Mouse (Mus musculus): Measurements from ENCODE around the gene Slc35d3. TPM values are rescaled to one million over a fixed set of nuclear protein-coding genes. Genes with fewer than 3 reads are reported as not detected.
A peak's percentile ranks its signal among the peaks of the same experiment; 100 is the strongest.

The Slc35d3 gene
- total and polyA plus RNA-seq, 3 experiments = not detected

GRCm38 (mm10) chr10:19804763-19805162, 46.5 kb downstream of the Slc35d3 start:
- no peak overlapping the region for H3K9ac ChIP-seq (ENCODE audit: control insufficient read depth, low read depth, low read length, poor library complexity, severe bottlenecking)
- no peaks in the 10 kb centered on the region for H3K79me2 ChIP-seq (ENCODE audit: control insufficient read depth, insufficient read depth, low read length, poor library complexity)
- peaks cover 0 to 2% of the 10 kb centered on the region in 2 experiments; a peak in 1 of 4 replicates for H3K36me3 ChIP-seq (ENCODE audit: control insufficient read depth in 1 of 2, insufficient read depth in 2 of 2, low read length in 2 of 2)
- no peak overlapping the region for H3K27ac ChIP-seq (ENCODE audit: control insufficient read depth, low read depth, low read length)
- H3K27me3 ChIP-seq (ENCODE audit: control insufficient read depth in 1 of 2, insufficient read depth in 2 of 2, low read length in 2 of 2) = peaks cover 2% of the 10 kb centered on the region in 2 experiments; a peak in 3 of 4 replicates
- no peak for DNase-seq (ENCODE audit: low read depth, low spot score)
- no peaks in the 10 kb centered on the region for H3K9me3 ChIP-seq (replicated peaks; ENCODE audit: insufficient read depth, low read length)
- no peak for TF ChIP-seq ETS1 (IDR thresholded peaks at IDR 0.05; ENCODE audit: low read depth, low read length)
- TF ChIP-seq E2F4 (IDR thresholded peaks at IDR 0.05; ENCODE audit: borderline replicate concordance, low read depth, low read length) = no peak
- no peak for TF ChIP-seq TAL1 (IDR thresholded peaks at IDR 0.05; ENCODE audit: low read length)
- TF ChIP-seq POLR2AphosphoS5 (IDR thresholded peaks at IDR 0.05; ENCODE audit: borderline replicate concordance, low read depth, low read length) = no peak
- no peak for TF ChIP-seq ELF1 (IDR thresholded peaks at IDR 0.05; ENCODE audit: low read depth, low read length)
- TF ChIP-seq SIN3A (IDR thresholded peaks at IDR 0.05; ENCODE audit: low read length) = no peak
- TF ChIP-seq TCF12 (IDR thresholded peaks at IDR 0.05; ENCODE audit: low read depth, low read length) = no peak
- no peak for TF ChIP-seq MEF2A (IDR thresholded peaks at IDR 0.05; ENCODE audit: extremely low read depth, insufficient replicate concordance, low read depth, low read length, poor library complexity, severe bottlenecking)
- TF ChIP-seq MAX (IDR thresholded peaks at IDR 0.05; ENCODE audit: low read length) = no peak
- no peak for TF ChIP-seq MAZ (IDR thresholded peaks at IDR 0.05; ENCODE audit: low read depth, low read length)
- TF ChIP-seq NRF1 (IDR thresholded peaks at IDR 0.05; ENCODE audit: insufficient read depth, low read depth, low read length, poor library complexity, severe bottlenecking) = no peak
- no peak for TF ChIP-seq USF2 (IDR thresholded peaks at IDR 0.05; ENCODE audit: borderline replicate concordance in 1 of 2, insufficient read depth in 1 of 2, low read depth in 1 of 2, low read length in 2 of 2)
- no peak for TF ChIP-seq BHLHE40 (IDR thresholded peaks at IDR 0.05; ENCODE audit: borderline replicate concordance, low read depth, low read length)
- H3K4me3 ChIP-seq (ENCODE audit: control insufficient read depth in 1 of 2, insufficient read depth in 1 of 2, low read depth in 2 of 2, low read length in 2 of 2) = no peak overlapping the region
- H3K4me1 ChIP-seq (ENCODE audit: control insufficient read depth in 1 of 2, insufficient read depth in 2 of 2, low read length in 2 of 2) = peaks cover 4 to 5% of the 10 kb centered on the region in 2 experiments

- Histone ChIP-seq H3K9ac (ENCODE audit: control insufficient read depth, low read depth, low read length, poor library complexity, severe bottlenecking) (no peak overlapping the region), H3K4me3 (ENCODE audit: control insufficient read depth in 1 of 2, insufficient read depth in 1 of 2, low read depth in 2 of 2, low read length in 2 of 2) (peak overlapping the region; percentile 33 to 35; a peak in 3 of 4 replicates), H3K4me1 (ENCODE audit: control insufficient read depth in 1 of 2, insufficient read depth in 2 of 2, low read length in 2 of 2) (peaks cover 4 to 5% of the 10 kb centered on the region in 2 experiments), H3K27ac (ENCODE audit: control insufficient read depth, low read depth, low read length) (no peak overlapping the region), H3K9me3 (replicated peaks; ENCODE audit: insufficient read depth, low read length) (no peaks in the 10 kb centered on the region), H3K36me3 (ENCODE audit: control insufficient read depth in 1 of 2, insufficient read depth in 2 of 2, low read length in 2 of 2) (peaks cover 0 to 2% of the 10 kb centered on the region in 2 experiments; a peak in 1 of 4 replicates), H3K79me2 (ENCODE audit: control insufficient read depth, insufficient read depth, low read length, poor library complexity) (no peaks in the 10 kb centered on the region), H3K27me3 (ENCODE audit: control insufficient read depth in 1 of 2, insufficient read depth in 2 of 2, low read length in 2 of 2) (peaks cover 2% of the 10 kb centered on the region in 2 experiments; a peak in 3 of 4 replicates)
- no peak for TF ChIP-seq MXI1 (IDR thresholded peaks at IDR 0.05; ENCODE audit: low read depth, low read length)
- no peak for TF ChIP-seq TCF12 (IDR thresholded peaks at IDR 0.05; ENCODE audit: low read depth, low read length)
- TF ChIP-seq ELF1 (IDR thresholded peaks at IDR 0.05; ENCODE audit: low read depth, low read length) = no peak
- peak; percentile 45; the same call in 1 of the 2 replicates for TF ChIP-seq TAL1 (IDR thresholded peaks at IDR 0.05; ENCODE audit: low read length)
- peak in 1 of 2 experiments; percentile 24; a peak in 1 of 4 replicates for TF ChIP-seq EP300 (IDR thresholded peaks at IDR 0.05; ENCODE audit: low read depth in 1 of 2, low read length in 2 of 2)
- peak; percentile 75 for DNase-seq (ENCODE audit: low read depth, low spot score)
These were observed 48.3 kb downstream of the Slc35d3 start for GRCm38 (mm10) chr10:19802958-19803357.

Other genes with a start within 250 kb of the Slc35d3 start
- gene Il22ra2, start 229.5 kb downstream of the Slc35d3 start, total RNA-seq (2012; rRNA removed) = not detected in 2 replicates
- not detected for gene Il22ra2, start 229.5 kb downstream of the Slc35d3 start, polyA plus RNA-seq (2012; ENCODE audit: insufficient read depth in 1 of 2, insufficient read length in 2 of 2, low read depth in 1 of 2, low replicate concordance in 2 of 2, missing spikeins in 1 of 2)
- gene Il20ra, start 138.9 kb downstream of the Slc35d3 start, total RNA-seq (2012; rRNA removed) = not detected in 2 replicates
- gene Il20ra, start 138.9 kb downstream of the Slc35d3 start, polyA plus RNA-seq (2012; ENCODE audit: insufficient read depth in 1 of 2, insufficient read length in 2 of 2, low read depth in 1 of 2, low replicate concordance in 2 of 2, missing spikeins in 1 of 2) = under 1 TPM in 1 of 2 experiments, not detected in 1; 0.06 TPM
- gene Pex7, start 56.2 kb upstream of the Slc35d3 start, total RNA-seq (2012; rRNA removed) = 15.8 and 16.0 TPM in 2 replicates
- 10 to 100 TPM in 1 of 2 experiments, not detected in 1; 22.1 TPM for gene Pex7, start 56.2 kb upstream of the Slc35d3 start, polyA plus RNA-seq (2012; ENCODE audit: insufficient read depth in 1 of 2, insufficient read length in 2 of 2, low read depth in 1 of 2, low replicate concordance in 2 of 2, missing spikeins in 1 of 2)
- gene Map3k5, start 83.0 kb upstream of the Slc35d3 start, total RNA-seq (2012; rRNA removed) = 0.35 and 0.39 TPM in 2 replicates
- under 1 TPM in 1 of 2 experiments, not detected in 1; 0.97 TPM for gene Map3k5, start 83.0 kb upstream of the Slc35d3 start, polyA plus RNA-seq (2012; ENCODE audit: insufficient read depth in 1 of 2, insufficient read length in 2 of 2, low read depth in 1 of 2, low replicate concordance in 2 of 2, missing spikeins in 1 of 2)

Measured in MEL (cell line).